Mouse (Mus musculus): Measurements from ENCODE around the gene Rpl19. TPM values are rescaled to one million over a fixed set of nuclear protein-coding genes. Genes with fewer than 3 reads are reported as not detected.
A peak's percentile ranks its signal among the peaks of the same experiment; 100 is the strongest.

Rpl19 gene
- polyA plus RNA-seq, 1 experiment from 2014 or later = 942 TPM

DNA sequence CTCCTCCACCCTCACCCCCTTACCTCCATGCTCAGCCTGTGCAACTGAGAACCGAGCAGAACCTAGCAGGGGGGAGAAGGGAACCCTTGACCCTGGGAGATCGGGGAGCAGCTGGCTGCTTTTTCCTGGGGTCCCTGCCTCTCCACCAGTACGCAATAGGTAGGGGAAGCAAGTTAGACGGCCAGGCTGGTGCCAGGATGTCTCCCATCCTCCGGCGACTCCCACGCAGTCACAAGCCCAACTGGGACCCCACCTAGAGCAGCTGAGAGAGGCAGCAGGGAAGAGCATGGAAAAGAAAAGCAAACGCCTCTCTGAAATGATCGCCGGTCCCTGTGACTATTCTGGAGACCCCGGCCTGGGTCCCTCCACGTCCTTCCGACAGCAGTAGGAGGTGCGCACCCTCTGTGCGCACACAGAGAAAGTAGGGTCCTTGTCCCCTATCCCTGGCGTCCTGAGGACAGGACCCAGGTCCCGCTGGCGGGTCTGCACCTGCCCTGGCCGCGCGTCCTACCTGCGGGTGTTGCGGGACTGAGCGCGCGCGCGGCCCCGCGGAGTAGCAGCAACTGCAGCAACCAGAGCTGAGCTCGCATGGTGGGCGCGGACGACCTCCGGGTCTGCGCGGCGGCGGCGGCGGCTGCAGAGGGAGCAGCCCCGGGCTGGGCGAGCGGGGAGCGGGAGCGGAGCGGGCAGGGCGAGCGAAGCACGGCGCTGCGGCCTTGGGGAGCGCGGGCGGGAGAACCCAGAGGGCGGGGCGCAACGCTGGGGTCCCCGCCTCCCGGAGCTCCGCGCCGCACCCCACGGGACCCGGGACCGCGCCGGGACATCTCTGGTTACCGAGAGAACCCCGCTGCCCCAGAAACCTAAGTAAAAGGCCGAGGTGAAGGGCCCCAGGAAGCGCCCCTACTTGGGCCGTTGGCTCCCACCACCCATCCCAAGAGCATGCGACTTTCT is 40.5 kb upstream of the Rpl19 start, which contains the start of gene Plxdc1:
TSS of gene Plxdc1 (minus strand) at position 718 of the 951 bp plus-strand sequence.
- Histone ChIP-seq H3K4me1 (ENCODE audit: control insufficient read depth, insufficient read depth, low read length) (peaks cover 14% of the 10 kb centered on the region), H3K9ac (ENCODE audit: low read length) (peak within 1 kb of the TSS; percentile 77), H3K36me3 (ENCODE audit: control insufficient read depth, insufficient read depth, low read length) (no peaks in the 10 kb centered on the region), H3K9me3 (replicated peaks; ENCODE audit: control insufficient read depth, low read length) (no peaks in the 10 kb centered on the region), H3K4me2 (ENCODE audit: low read depth, low read length) (peak within 1 kb of the TSS; percentile 91), H3K27me3 (ENCODE audit: control insufficient read depth, insufficient read depth, low read length) (peaks cover 16% of the 10 kb centered on the region), H3K4me3 (replicated peaks; ENCODE audit: low read length) (peak within 1 kb of the TSS; percentile 65), H3K27ac (ENCODE audit: low read length) (no peak within 1 kb of the TSS)
- ATAC-seq (ENCODE audit: insufficient read depth, low FRiP score) = no peak
- 2% methylated on average over 69 of the region's 74 CpGs for WGBS

DNA sequence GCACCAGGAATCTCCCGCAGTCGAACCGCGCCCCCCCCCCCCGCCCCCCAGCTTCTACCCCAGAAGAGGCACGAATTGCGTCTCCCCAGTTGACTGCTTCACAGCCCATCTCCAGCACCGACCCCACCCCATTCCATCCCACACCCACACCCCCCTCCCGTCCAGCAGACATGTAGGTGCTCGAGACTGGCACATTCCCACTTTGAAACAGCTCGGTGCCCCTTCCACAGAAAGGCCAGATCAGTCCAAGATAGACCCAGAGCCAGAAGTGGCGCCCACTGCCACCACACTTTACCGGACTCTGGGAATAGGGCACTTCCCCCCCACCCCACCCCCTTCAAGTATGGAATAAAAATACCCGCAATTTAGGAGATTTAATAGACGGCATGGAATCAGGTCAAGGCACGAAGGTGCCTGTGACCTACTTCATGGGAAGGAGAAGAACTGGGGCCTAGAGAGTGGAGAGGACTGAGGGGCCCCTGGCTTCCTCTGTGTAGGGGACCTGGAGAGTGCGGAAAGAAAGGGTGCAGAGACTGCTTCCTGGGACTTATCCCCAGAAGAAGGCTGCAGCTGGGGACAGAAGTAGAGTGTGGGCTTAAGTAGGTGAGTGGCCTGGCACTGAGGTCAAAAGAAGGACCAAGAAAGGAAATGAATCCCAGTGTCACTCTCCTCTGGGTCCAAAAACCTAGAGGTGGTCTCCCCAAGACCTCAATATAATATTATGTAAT is 39.6 kb upstream of the Rpl19 start:
- no peaks in the 10 kb centered on the region for H3K36me3 ChIP-seq (ENCODE audit: control insufficient read depth, insufficient read depth, low read length)
- peak overlapping the region; percentile 77; the same call in 1 of the 2 replicates for H3K9ac ChIP-seq (ENCODE audit: low read length)
- H3K4me3 ChIP-seq (replicated peaks; ENCODE audit: low read length) = peak overlapping the region; percentile 65
- ATAC-seq (ENCODE audit: insufficient read depth, low FRiP score) = no peak
- H3K4me2 ChIP-seq (ENCODE audit: low read depth, low read length) = peak overlapping the region; percentile 91
- no peaks in the 10 kb centered on the region for H3K9me3 ChIP-seq (replicated peaks; ENCODE audit: control insufficient read depth, low read length)
- no peak overlapping the region for H3K27ac ChIP-seq (ENCODE audit: low read length)
- 29% methylated on average over 14 of the region's 17 CpGs for WGBS
- H3K27me3 ChIP-seq (ENCODE audit: control insufficient read depth, insufficient read depth, low read length) = peaks cover 16% of the 10 kb centered on the region
- H3K4me1 ChIP-seq (ENCODE audit: control insufficient read depth, insufficient read depth, low read length) = peaks cover 14% of the 10 kb centered on the region

- Histone ChIP-seq H3K4me3 (replicated peaks; ENCODE audit: low read length) (peak overlapping the region; percentile 65), H3K4me1 (ENCODE audit: control insufficient read depth, insufficient read depth, low read length) (peaks cover 14% of the 10 kb centered on the region), H3K27me3 (ENCODE audit: control insufficient read depth, insufficient read depth, low read length) (peaks cover 16% of the 10 kb centered on the region), H3K9me3 (replicated peaks; ENCODE audit: control insufficient read depth, low read length) (no peaks in the 10 kb centered on the region), H3K9ac (ENCODE audit: low read length) (peak overlapping the region; percentile 75), H3K36me3 (ENCODE audit: control insufficient read depth, insufficient read depth, low read length) (no peaks in the 10 kb centered on the region), H3K4me2 (ENCODE audit: low read depth, low read length) (peak overlapping the region; percentile 91), H3K27ac (ENCODE audit: low read length) (peak overlapping the region; percentile 87)
- ATAC-seq (ENCODE audit: insufficient read depth, low FRiP score) = peak; percentile 84
- WGBS = under 1% methylated on average over 42 of the region's 42 CpGs
Observed at GRCm38 (mm10) chr11:97987551-97988526, 38.7 kb upstream of the Rpl19 start.

DNA sequence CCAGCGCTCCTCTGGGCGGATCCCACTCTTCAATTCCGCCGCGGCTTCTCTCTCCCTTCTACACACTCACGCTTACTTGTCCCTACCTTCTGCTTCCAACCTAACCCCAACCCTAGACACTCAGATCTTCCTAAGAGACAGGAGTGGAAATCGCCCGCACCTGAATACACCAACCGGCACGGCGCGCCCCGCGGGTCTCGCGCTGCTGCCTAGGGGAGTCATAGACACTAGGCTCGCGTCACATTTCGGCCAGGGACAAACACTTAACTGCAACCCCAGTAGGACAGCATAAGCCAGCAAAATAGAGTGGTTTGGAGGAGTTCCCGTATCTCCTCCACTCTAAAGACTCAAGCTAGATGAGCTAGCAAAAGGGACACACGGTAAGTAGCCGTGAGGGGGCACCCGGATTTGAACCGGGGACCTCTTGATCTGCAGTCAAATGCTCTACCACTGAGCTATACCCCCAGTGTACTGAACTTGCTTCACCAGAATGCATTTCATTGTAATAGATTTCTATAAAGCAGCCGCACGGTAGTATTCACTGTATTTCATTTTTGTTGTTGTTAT is 37.9 kb upstream of the Rpl19 start:
- peak overlapping the region; percentile 75 for H3K9ac ChIP-seq (ENCODE audit: low read length)
- peak overlapping the region; percentile 87 for H3K27ac ChIP-seq (ENCODE audit: low read length)
- H3K27me3 ChIP-seq (ENCODE audit: control insufficient read depth, insufficient read depth, low read length) = peaks cover 16% of the 10 kb centered on the region
- no peaks in the 10 kb centered on the region for H3K36me3 ChIP-seq (ENCODE audit: control insufficient read depth, insufficient read depth, low read length)
- H3K4me1 ChIP-seq (ENCODE audit: control insufficient read depth, insufficient read depth, low read length) = peaks cover 14% of the 10 kb centered on the region
- WGBS = under 1% methylated on average over 26 of the region's 26 CpGs
- peak; percentile 87 for ATAC-seq (ENCODE audit: insufficient read depth, low FRiP score)
- H3K4me3 ChIP-seq (replicated peaks; ENCODE audit: low read length) = peak overlapping the region; percentile 65
- H3K4me2 ChIP-seq (ENCODE audit: low read depth, low read length) = peak overlapping the region; percentile 67
- no peaks in the 10 kb centered on the region for H3K9me3 ChIP-seq (replicated peaks; ENCODE audit: control insufficient read depth, low read length)

- no peak overlapping the region for H3K27ac ChIP-seq (ENCODE audit: low read length)
- no peaks in the 10 kb centered on the region; the same call in 1 of the 2 replicates for H3K27me3 ChIP-seq (ENCODE audit: control insufficient read depth, insufficient read depth, low read length)
- H3K4me1 ChIP-seq (ENCODE audit: control insufficient read depth, insufficient read depth, low read length) = peaks cover 20% of the 10 kb centered on the region
- H3K9ac ChIP-seq (ENCODE audit: low read length) = peak overlapping the region; percentile 69
- H3K4me2 ChIP-seq (ENCODE audit: low read depth, low read length) = peak overlapping the region; percentile 92
- H3K4me3 ChIP-seq (replicated peaks; ENCODE audit: low read length) = peak overlapping the region; percentile 55
- peak; percentile 37; the same call in 1 of the 2 replicates for ATAC-seq (ENCODE audit: insufficient read depth, low FRiP score)
- no peaks in the 10 kb centered on the region for H3K36me3 ChIP-seq (ENCODE audit: control insufficient read depth, insufficient read depth, low read length)
- no peaks in the 10 kb centered on the region for H3K9me3 ChIP-seq (replicated peaks; ENCODE audit: control insufficient read depth, low read length)
- WGBS = 10% methylated on average over 13 of the region's 13 CpGs
Observed at GRCm38 (mm10) chr11:97994539-97995100, 31.9 kb upstream of the Rpl19 start.

DNA sequence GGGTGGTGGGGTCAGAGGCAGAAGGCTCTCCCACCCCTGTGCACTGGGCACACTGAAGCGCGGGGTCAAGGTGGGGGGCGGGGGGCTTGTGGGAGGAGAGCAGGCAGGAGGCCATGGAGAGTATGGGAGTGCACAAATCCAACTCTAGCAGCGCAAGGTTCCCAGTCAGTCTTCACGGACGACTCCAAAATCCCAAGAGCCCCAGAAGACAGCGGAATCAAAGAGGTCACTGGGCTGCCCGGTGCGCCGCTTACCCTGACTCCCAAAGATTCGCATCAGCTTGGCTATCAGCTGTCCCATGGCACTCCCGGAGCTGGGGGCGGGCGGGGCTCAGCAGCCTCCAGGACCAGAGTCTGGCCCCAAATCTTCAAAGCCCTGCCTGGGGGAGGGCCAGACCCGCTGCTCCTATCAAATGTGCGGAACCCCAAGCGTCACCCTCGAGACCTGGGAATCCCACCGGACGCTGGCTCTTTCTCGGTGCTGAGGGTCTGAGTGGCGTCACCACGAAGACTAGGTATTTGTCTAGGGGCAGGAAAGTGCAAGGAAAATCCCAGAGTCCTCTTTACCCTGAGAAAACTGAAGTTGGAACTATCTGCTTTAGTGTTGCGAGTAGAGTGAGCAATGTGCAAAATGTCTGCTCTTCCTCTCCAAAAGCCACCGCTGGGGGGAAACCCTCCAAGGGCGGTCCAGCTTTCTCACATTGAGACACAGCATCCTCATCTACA is 30.8 kb upstream of the Rpl19 start, which contains the start of gene Arl5c:
TSS of gene Arl5c (minus strand) at position 618 of the 725 bp plus-strand sequence.
- H3K4me3 ChIP-seq (replicated peaks; ENCODE audit: low read length) = peak within 1 kb of the TSS; percentile 55
- WGBS = 2% methylated on average over 26 of the region's 26 CpGs
- peaks cover 6% of the 10 kb centered on the region; the same call in 1 of the 2 replicates for H3K27me3 ChIP-seq (ENCODE audit: control insufficient read depth, insufficient read depth, low read length)
- peak within 1 kb of the TSS; percentile 69 for H3K9ac ChIP-seq (ENCODE audit: low read length)
- peaks cover 12% of the 10 kb centered on the region for H3K4me1 ChIP-seq (ENCODE audit: control insufficient read depth, insufficient read depth, low read length)
- no peak within 1 kb of the TSS for H3K27ac ChIP-seq (ENCODE audit: low read length)
- H3K4me2 ChIP-seq (ENCODE audit: low read depth, low read length) = peak within 1 kb of the TSS; percentile 92
- no peaks in the 10 kb centered on the region for H3K9me3 ChIP-seq (replicated peaks; ENCODE audit: control insufficient read depth, low read length)
- H3K36me3 ChIP-seq (ENCODE audit: control insufficient read depth, insufficient read depth, low read length) = no peaks in the 10 kb centered on the region
- peak; percentile 38 for ATAC-seq (ENCODE audit: insufficient read depth, low FRiP score)

DNA sequence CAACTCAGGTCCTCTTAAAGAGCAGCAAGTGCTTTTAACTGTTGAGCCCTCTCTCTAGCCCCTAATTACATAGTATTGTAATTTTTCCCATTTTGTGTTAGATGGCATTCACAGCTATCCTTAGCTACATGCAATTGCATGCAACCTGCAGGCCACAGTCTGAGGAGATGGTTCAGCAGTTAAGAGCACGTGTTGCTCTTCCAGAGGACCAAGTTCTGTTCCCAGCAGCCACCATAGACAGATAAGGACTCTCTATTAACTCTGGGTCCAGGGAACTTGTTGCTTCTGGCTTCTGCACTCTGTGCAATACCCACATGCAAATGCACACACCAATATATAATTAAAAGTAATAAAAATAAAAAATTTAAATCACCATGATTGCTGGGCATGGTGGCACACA is 29.8 kb upstream of the Rpl19 start:
- Histone ChIP-seq H3K9me3 (replicated peaks; ENCODE audit: control insufficient read depth, low read length) (no peaks in the 10 kb centered on the region), H3K9ac (ENCODE audit: low read length) (no peak overlapping the region), H3K36me3 (ENCODE audit: control insufficient read depth, insufficient read depth, low read length) (no peaks in the 10 kb centered on the region), H3K27me3 (ENCODE audit: control insufficient read depth, insufficient read depth, low read length) (peaks cover 6% of the 10 kb centered on the region; the same call in 1 of the 2 replicates), H3K4me1 (ENCODE audit: control insufficient read depth, insufficient read depth, low read length) (peaks cover 12% of the 10 kb centered on the region), H3K4me3 (replicated peaks; ENCODE audit: low read length) (no peak overlapping the region), H3K4me2 (ENCODE audit: low read depth, low read length) (no peak overlapping the region), H3K27ac (ENCODE audit: low read length) (no peak overlapping the region)
- ATAC-seq (ENCODE audit: insufficient read depth, low FRiP score) = no peak
- 75% methylated on average over 1 of the region's 1 CpGs for WGBS

All from stomach, embryonic 16.5 days (tissue).